Mouse (Mus musculus): ENCODE data around the gene Celf2. TPM values are rescaled to one million over a fixed set of nuclear protein-coding genes. Genes with fewer than 3 reads are reported as not detected.
"Not testable (repeated sequence)": the region's sequence is repeated elsewhere in the genome, so short reads cannot be mapped to it uniquely, and the experiment has no call there.

Celf2 gene
- polyA plus RNA-seq, 1 experiment from 2014 or later = 191 TPM

GRCm38 (mm10) chr2:7273214-7273613 lies 236.1 kb downstream of the Celf2 start:
- Histone ChIP-seq H3K9ac (replicated peaks; ENCODE audit: low read length) (no peak overlapping the region), H3K4me3 (replicated peaks; ENCODE audit: low read depth, low read length) (no peak overlapping the region), H3K27me3 (ENCODE audit: control insufficient read depth, insufficient read depth, low read length) (no peaks in the 10 kb centered on the region), H3K9me3 (ENCODE audit: control insufficient read depth, low read length) (no peaks in the 10 kb centered on the region), H3K36me3 (ENCODE audit: control insufficient read depth, insufficient read depth, low read length) (no peaks in the 10 kb centered on the region), H3K27ac (replicated peaks; ENCODE audit: low read depth, low read length) (no peak overlapping the region), H3K4me2 (ENCODE audit: low read length) (no peak overlapping the region), H3K4me1 (ENCODE audit: control insufficient read depth, insufficient read depth, low read length) (no peaks in the 10 kb centered on the region)
- no peak for DNase-seq
- ATAC-seq (ENCODE audit: low FRiP score, low TSS enrichment) = no peak
- WGBS = 67% methylated on average over 4 of the region's 4 CpGs

GRCm38 (mm10) chr2:7270051-7270450 lies 239.3 kb downstream of the Celf2 start:
- Histone ChIP-seq H3K36me3 (ENCODE audit: control insufficient read depth, insufficient read depth, low read length) (no peaks in the 10 kb centered on the region), H3K4me2 (ENCODE audit: low read length) (no peak overlapping the region), H3K27ac (replicated peaks; ENCODE audit: low read depth, low read length) (no peak overlapping the region), H3K27me3 (ENCODE audit: control insufficient read depth, insufficient read depth, low read length) (no peaks in the 10 kb centered on the region), H3K4me3 (replicated peaks; ENCODE audit: low read depth, low read length) (no peak overlapping the region), H3K9me3 (ENCODE audit: control insufficient read depth, low read length) (no peaks in the 10 kb centered on the region), H3K4me1 (ENCODE audit: control insufficient read depth, insufficient read depth, low read length) (no peaks in the 10 kb centered on the region), H3K9ac (replicated peaks; ENCODE audit: low read length) (no peak overlapping the region)
- no peak for DNase-seq
- no peak for ATAC-seq (ENCODE audit: low FRiP score, low TSS enrichment)
- WGBS = 78% methylated on average over 7 of the region's 7 CpGs

- H3K27ac ChIP-seq (replicated peaks; ENCODE audit: low read depth, low read length) = no peak overlapping the region
- no peaks in the 10 kb centered on the region for H3K4me1 ChIP-seq (ENCODE audit: control insufficient read depth, insufficient read depth, low read length)
- WGBS = 91% methylated on average over 4 of the region's 4 CpGs
- H3K4me3 ChIP-seq (replicated peaks; ENCODE audit: low read depth, low read length) = no peak overlapping the region
- no peak overlapping the region for H3K4me2 ChIP-seq (ENCODE audit: low read length)
- DNase-seq (no peak), ATAC-seq (ENCODE audit: low FRiP score, low TSS enrichment) (no peak)
- no peak overlapping the region for H3K9ac ChIP-seq (replicated peaks; ENCODE audit: low read length)
- H3K9me3 ChIP-seq (ENCODE audit: control insufficient read depth, low read length) = no peaks in the 10 kb centered on the region
- H3K36me3 ChIP-seq (ENCODE audit: control insufficient read depth, insufficient read depth, low read length) = no peaks in the 10 kb centered on the region
- no peaks in the 10 kb centered on the region for H3K27me3 ChIP-seq (ENCODE audit: control insufficient read depth, insufficient read depth, low read length)
These were observed 242.2 kb downstream of the Celf2 start for GRCm38 (mm10) chr2:7267166-7267565.

- not testable (repeated sequence) for H3K36me3 ChIP-seq (ENCODE audit: control insufficient read depth, insufficient read depth, low read length); ATAC-seq (ENCODE audit: low FRiP score, low TSS enrichment); H3K4me2 ChIP-seq (ENCODE audit: low read length); H3K4me1 ChIP-seq (ENCODE audit: control insufficient read depth, insufficient read depth, low read length); H3K9ac ChIP-seq (replicated peaks; ENCODE audit: low read length); DNase-seq; H3K4me3 ChIP-seq (replicated peaks; ENCODE audit: low read depth, low read length); H3K9me3 ChIP-seq (ENCODE audit: control insufficient read depth, low read length); H3K27ac ChIP-seq (replicated peaks; ENCODE audit: low read depth, low read length); H3K27me3 ChIP-seq (ENCODE audit: control insufficient read depth, insufficient read depth, low read length)
These were observed 246.7 kb downstream of the Celf2 start for GRCm38 (mm10) chr2:7262668-7263067.

- H3K27ac ChIP-seq (replicated peaks; ENCODE audit: low read depth, low read length) = no peak overlapping the region
- 89% methylated on average over 4 of the region's 4 CpGs for WGBS
- no peak overlapping the region for H3K4me2 ChIP-seq (ENCODE audit: low read length)
- DNase-seq = no peak
- H3K9me3 ChIP-seq (ENCODE audit: control insufficient read depth, low read length) = no peaks in the 10 kb centered on the region
- H3K4me3 ChIP-seq (replicated peaks; ENCODE audit: low read depth, low read length) = no peak overlapping the region
- H3K27me3 ChIP-seq (ENCODE audit: control insufficient read depth, insufficient read depth, low read length) = no peaks in the 10 kb centered on the region
- H3K4me1 ChIP-seq (ENCODE audit: control insufficient read depth, insufficient read depth, low read length) = no peaks in the 10 kb centered on the region
- H3K9ac ChIP-seq (replicated peaks; ENCODE audit: low read length) = no peak overlapping the region
- ATAC-seq (ENCODE audit: low FRiP score, low TSS enrichment) = no peak
- H3K36me3 ChIP-seq (ENCODE audit: control insufficient read depth, insufficient read depth, low read length) = no peaks in the 10 kb centered on the region
These were observed 249.2 kb downstream of the Celf2 start for GRCm38 (mm10) chr2:7260186-7260585.

GRCm38 (mm10) chr2:7259616-7260015 lies 249.7 kb downstream of the Celf2 start:
- Histone ChIP-seq H3K27me3 (ENCODE audit: control insufficient read depth, insufficient read depth, low read length) (no peaks in the 10 kb centered on the region), H3K27ac (replicated peaks; ENCODE audit: low read depth, low read length) (no peak overlapping the region), H3K4me3 (replicated peaks; ENCODE audit: low read depth, low read length) (no peak overlapping the region), H3K4me1 (ENCODE audit: control insufficient read depth, insufficient read depth, low read length) (no peaks in the 10 kb centered on the region), H3K4me2 (ENCODE audit: low read length) (no peak overlapping the region), H3K9ac (replicated peaks; ENCODE audit: low read length) (no peak overlapping the region), H3K9me3 (ENCODE audit: control insufficient read depth, low read length) (no peaks in the 10 kb centered on the region), H3K36me3 (ENCODE audit: control insufficient read depth, insufficient read depth, low read length) (no peaks in the 10 kb centered on the region)
- no peak for ATAC-seq (ENCODE audit: low FRiP score, low TSS enrichment)
- DNase-seq = no peak
- 85% methylated on average over 4 of the region's 4 CpGs for WGBS

- H3K4me1 ChIP-seq (ENCODE audit: control insufficient read depth, insufficient read depth, low read length) = no peaks in the 10 kb centered on the region
- no peak overlapping the region for H3K4me2 ChIP-seq (ENCODE audit: low read length)
- 98% methylated on average over 1 of the region's 1 CpGs for WGBS
- H3K9ac ChIP-seq (replicated peaks; ENCODE audit: low read length) = no peak overlapping the region
- ATAC-seq (ENCODE audit: low FRiP score, low TSS enrichment) (no peak), DNase-seq (no peak)
- no peak overlapping the region for H3K4me3 ChIP-seq (replicated peaks; ENCODE audit: low read depth, low read length)
- no peaks in the 10 kb centered on the region for H3K9me3 ChIP-seq (ENCODE audit: control insufficient read depth, low read length)
- H3K27me3 ChIP-seq (ENCODE audit: control insufficient read depth, insufficient read depth, low read length) = no peaks in the 10 kb centered on the region
- no peak overlapping the region for H3K27ac ChIP-seq (replicated peaks; ENCODE audit: low read depth, low read length)
- no peaks in the 10 kb centered on the region for H3K36me3 ChIP-seq (ENCODE audit: control insufficient read depth, insufficient read depth, low read length)
These were observed 253.3 kb downstream of the Celf2 start for GRCm38 (mm10) chr2:7256023-7256422.

GRCm38 (mm10) chr2:7255386-7255785 lies 254.0 kb downstream of the Celf2 start:
- ATAC-seq (ENCODE audit: low FRiP score, low TSS enrichment) (no peak), DNase-seq (no peak)
- WGBS = 80% methylated on average over 3 of the region's 3 CpGs
- H3K4me3 ChIP-seq (replicated peaks; ENCODE audit: low read depth, low read length) = no peak overlapping the region
- H3K36me3 ChIP-seq (ENCODE audit: control insufficient read depth, insufficient read depth, low read length) = no peaks in the 10 kb centered on the region
- H3K9me3 ChIP-seq (ENCODE audit: control insufficient read depth, low read length) = no peaks in the 10 kb centered on the region
- no peak overlapping the region for H3K27ac ChIP-seq (replicated peaks; ENCODE audit: low read depth, low read length)
- H3K27me3 ChIP-seq (ENCODE audit: control insufficient read depth, insufficient read depth, low read length) = no peaks in the 10 kb centered on the region
- H3K4me1 ChIP-seq (ENCODE audit: control insufficient read depth, insufficient read depth, low read length) = no peaks in the 10 kb centered on the region
- H3K9ac ChIP-seq (replicated peaks; ENCODE audit: low read length) = no peak overlapping the region
- H3K4me2 ChIP-seq (ENCODE audit: low read length) = no peak overlapping the region

GRCm38 (mm10) chr2:7250314-7250713 lies 259.0 kb downstream of the Celf2 start:
- H3K36me3 ChIP-seq (ENCODE audit: control insufficient read depth, insufficient read depth, low read length) = no peaks in the 10 kb centered on the region
- H3K4me3 ChIP-seq (replicated peaks; ENCODE audit: low read depth, low read length) = no peak overlapping the region
- H3K4me1 ChIP-seq (ENCODE audit: control insufficient read depth, insufficient read depth, low read length) = no peaks in the 10 kb centered on the region
- H3K9ac ChIP-seq (replicated peaks; ENCODE audit: low read length) = no peak overlapping the region
- H3K4me2 ChIP-seq (ENCODE audit: low read length) = no peak overlapping the region
- H3K27ac ChIP-seq (replicated peaks; ENCODE audit: low read depth, low read length) = no peak overlapping the region
- H3K27me3 ChIP-seq (ENCODE audit: control insufficient read depth, insufficient read depth, low read length) = no peaks in the 10 kb centered on the region
- no peaks in the 10 kb centered on the region for H3K9me3 ChIP-seq (ENCODE audit: control insufficient read depth, low read length)
- 80% methylated on average over 2 of the region's 2 CpGs for WGBS
- no peak for ATAC-seq (ENCODE audit: low FRiP score, low TSS enrichment)
- DNase-seq = no peak
